Mouse (Mus musculus): Measurements from ENCODE around the gene Socs1.

DNA sequence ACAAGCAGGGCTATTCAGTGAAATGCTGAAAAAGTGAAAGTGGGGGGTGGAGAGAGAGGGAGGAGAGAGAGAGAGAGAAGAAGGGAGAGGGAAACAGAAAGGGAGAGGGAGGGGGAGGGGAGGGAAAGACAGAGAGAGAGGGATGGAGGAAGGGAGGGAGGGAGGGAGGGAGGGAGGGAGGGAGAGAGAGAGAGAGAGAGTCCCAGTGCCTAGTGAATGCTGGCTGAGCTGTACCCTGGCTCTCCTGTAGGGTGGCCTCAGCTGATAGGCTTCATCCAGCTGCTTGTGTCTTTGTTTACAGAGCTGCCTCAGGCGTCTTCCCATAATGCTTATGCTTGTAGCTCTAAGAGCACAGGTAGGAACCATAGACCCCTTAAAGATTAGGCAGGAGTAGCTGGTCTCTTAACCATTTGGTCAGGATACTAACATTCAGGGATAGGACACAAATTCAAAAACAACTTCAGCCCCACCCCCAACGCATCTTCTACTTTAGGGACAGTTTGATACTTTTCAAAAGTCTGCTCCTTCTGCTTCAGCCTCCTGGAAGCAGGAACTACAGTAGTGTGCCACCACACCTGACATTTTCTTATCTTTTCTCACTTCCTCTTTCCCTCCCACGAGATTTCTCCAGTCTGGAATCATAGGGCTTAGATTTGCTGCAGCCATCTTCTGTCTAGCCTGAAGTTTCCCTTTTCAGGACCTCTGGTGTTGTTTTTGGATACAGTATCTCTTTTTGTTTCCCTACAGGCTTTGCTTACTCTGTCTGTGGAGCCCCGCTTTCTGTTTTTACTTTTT is 14.6 kb downstream of the Socs1 start:
- TF ChIP-seq CTCF (IDR thresholded peaks at IDR 0.05; ENCODE audit: low read depth, low read length) (no peak), POLR2A (IDR thresholded peaks at IDR 0.05; ENCODE audit: borderline replicate concordance, low read depth, low read length) (no peak)
